Mouse (Mus musculus) embryonic stem cell, embryonic (primary cell): ENCODE data around the gene Ip6k3.

Experiments used
- CTCF ChIA-PET, 4 experiments: fragments of 300-600 bp in 2 of 4; fragments of 350-600 bp in 2 of 4; sonication (Branson Sonifier 250); formaldehyde crosslinking; loops; one replicate each; lab custom pipeline; 2022; ENCODE audit warnings: inconsistent platforms in 2 of 4; lab: Charles Lee
- POLR2A ChIA-PET, 4 experiments: fragments of 300-600 bp in 2 of 4; fragments of 350-600 bp in 2 of 4; sonication (Branson Sonifier 250); formaldehyde crosslinking; loops; one replicate each; lab custom pipeline; 2022; ENCODE audit warnings: antibody characterized with exemption in 4 of 4, inconsistent platforms in 1 of 4; lab: Charles Lee

Ip6k3 gene

DNA sequence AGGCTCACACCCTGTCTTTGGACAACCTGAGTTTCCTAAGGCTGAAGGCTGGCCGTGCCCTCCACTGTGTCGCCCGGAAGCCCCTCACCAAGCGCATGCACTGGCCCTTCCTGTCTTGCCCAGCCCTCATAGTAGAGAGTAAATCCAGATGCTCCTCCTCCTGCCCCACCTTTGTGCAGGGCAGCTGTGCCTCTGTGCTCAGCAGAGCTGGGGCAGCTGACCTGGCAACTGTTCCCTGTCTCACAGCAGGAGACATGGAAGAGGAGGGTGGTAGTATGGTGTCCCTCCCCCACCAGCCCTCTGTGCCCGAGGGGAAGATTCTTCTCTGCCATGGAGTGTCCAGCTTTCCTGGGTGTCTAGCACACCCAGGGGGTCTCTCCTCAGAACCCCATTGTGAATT, 65.9 kb downstream of the Ip6k3 start:
- ChIA-PET CTCF (interaction anchor here in 1 of 4 experiments (0.6 kb wide), 1 partner anchor 17 kb away, joined by 3 read pairs; no protein-coding TSS in a partner anchor), POLR2A (interaction anchor here in 2 of 4 experiments (0.5 to 4.5 kb wide), 3 partner anchors 20 to 73 kb away, joined by 3 to 42 read pairs (median 3); partner anchors contain the start of gene Bak1 (in 1 of the 2))

DNA sequence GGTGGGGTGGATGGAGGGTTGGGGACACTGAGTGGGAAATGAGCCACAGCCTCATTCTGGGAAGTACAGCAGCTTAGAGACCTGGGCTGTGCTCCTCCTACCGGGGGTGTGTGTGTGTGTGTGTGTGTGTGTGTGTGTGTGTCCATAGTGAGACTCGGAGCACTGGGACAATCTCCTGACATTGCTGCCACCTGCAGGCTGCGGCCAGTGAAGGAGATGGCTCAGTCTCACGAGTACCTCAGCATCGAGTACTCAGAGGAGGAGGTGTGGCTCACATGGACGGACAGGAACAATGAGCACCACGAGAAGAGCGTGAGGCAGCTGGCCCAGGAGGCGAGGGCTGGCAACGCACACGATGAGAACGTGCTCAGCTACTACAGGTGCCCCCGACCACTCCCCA, 71.9 kb downstream of the Ip6k3 start:
- POLR2A ChIA-PET, result interaction anchor here in 2 of 4 experiments (0.6 to 1.6 kb wide), 4 partner anchors 9 to 600 kb away, joined by 3 to 9 read pairs (median 4); no protein-coding TSS in a partner anchor
- CTCF ChIA-PET, result interaction anchor here (0.5 to 6.7 kb wide), 19 partner anchors 8 to 1137 kb away, joined by 3 to 50 read pairs (median 4); partner anchors contain the start of genes Bak1 (in 1 of the 4) and Ppard (in 1 of the 4)
